Mouse (Mus musculus): ENCODE measurements around the gene Ak6.

The Ak6 gene

GRCm38 (mm10) chr13:100650550-100651438 lies at the start of gene Ak6, which contains the start of gene Rad17:
TSS of gene Ak6 (plus strand) at chr13:100650979.
TSS of gene Rad17 (minus strand) at chr13:100651051.
- CTCF ChIA-PET: interaction anchor here (0.6 kb wide), 3 partner anchors 20 to 72 kb away, joined by 3 to 8 read pairs (median 3); no protein-coding TSS in a partner anchor

GRCm38 (mm10) chr13:100601034-100601433 lies 49.7 kb upstream of the Ak6 start:
- CTCF ChIA-PET: interaction anchor here (0.7 kb wide), 1 partner anchor 1704 kb away, joined by 12 read pairs; no protein-coding TSS in a partner anchor

GRCm38 (mm10) chr13:100602239-100602902 lies 48.4 kb upstream of the Ak6 start:
- CTCF ChIA-PET: no interaction called here

GRCm38 (mm10) chr13:100603031-100603737 lies 47.6 kb upstream of the Ak6 start:
- CTCF ChIA-PET: no interaction called here

GRCm38 (mm10) chr13:100603738-100604095 lies 47.1 kb upstream of the Ak6 start:
- CTCF ChIA-PET: no interaction called here

- CTCF ChIA-PET: no interaction called here
Observed at GRCm38 (mm10) chr13:100605845-100606244, 44.9 kb upstream of the Ak6 start.

GRCm38 (mm10) chr13:100607756-100608155 lies 43.0 kb upstream of the Ak6 start:
- CTCF ChIA-PET: no interaction called here

- CTCF ChIA-PET: no interaction called here
Observed at GRCm38 (mm10) chr13:100611266-100611665, 39.5 kb upstream of the Ak6 start.

- CTCF ChIA-PET: no interaction called here
Observed at GRCm38 (mm10) chr13:100612251-100612650, 38.5 kb upstream of the Ak6 start.

- CTCF ChIA-PET: interaction anchor here (0.5 kb wide), 1 partner anchor 31 kb away, joined by 9 read pairs; no protein-coding TSS in a partner anchor
Observed at GRCm38 (mm10) chr13:100612903-100613302, 37.9 kb upstream of the Ak6 start.

GRCm38 (mm10) chr13:100616181-100617087 lies 34.3 kb upstream of the Ak6 start, which contains the start of gene Marveld2:
TSS of gene Marveld2 (minus strand) at chr13:100616971.
- CTCF ChIA-PET: interaction anchor here (0.7 kb wide), 1 partner anchor 45 kb away, joined by 3 read pairs; no protein-coding TSS in a partner anchor

- CTCF ChIA-PET: no interaction called here
Observed at GRCm38 (mm10) chr13:100617583-100617982, 33.2 kb upstream of the Ak6 start.

- CTCF ChIA-PET: no interaction called here
Observed at GRCm38 (mm10) chr13:100622241-100622640, 28.5 kb upstream of the Ak6 start.

- CTCF ChIA-PET: no interaction called here
Observed at GRCm38 (mm10) chr13:100634106-100634691, 16.6 kb upstream of the Ak6 start.

GRCm38 (mm10) chr13:100642471-100643209 lies 8.1 kb upstream of the Ak6 start:
- CTCF ChIA-PET: interaction anchor here (0.6 kb wide), 1 partner anchor 187 kb away, joined by 8 read pairs; no protein-coding TSS in a partner anchor

- CTCF ChIA-PET: interaction anchor here (0.6 kb wide), 1 partner anchor 60 kb away, joined by 3 read pairs; no protein-coding TSS in a partner anchor
Observed at GRCm38 (mm10) chr13:100648223-100648622, 2.6 kb upstream of the Ak6 start.

- CTCF ChIA-PET: interaction anchor here (0.6 kb wide), 2 partner anchors 58 to 71 kb away, joined by 3 to 8 read pairs; no protein-coding TSS in a partner anchor
Observed at GRCm38 (mm10) chr13:100651439-100652186, 834 bp downstream of the Ak6 start, which contains the start of gene Taf9. TSS of gene Taf9 (plus strand) at chr13:100651579.

GRCm38 (mm10) chr13:100658091-100658490 lies 7.3 kb downstream of the Ak6 start:
- CTCF ChIA-PET: no interaction called here
